Mouse (Mus musculus): ENCODE results near the gene Lpp. TPM values are rescaled to one million over a fixed set of nuclear protein-coding genes. Genes with fewer than 3 reads are reported as not detected.

Gene Lpp
- polyA plus RNA-seq, 1 experiment from 2014 or later, result 51.0 TPM

DNA sequence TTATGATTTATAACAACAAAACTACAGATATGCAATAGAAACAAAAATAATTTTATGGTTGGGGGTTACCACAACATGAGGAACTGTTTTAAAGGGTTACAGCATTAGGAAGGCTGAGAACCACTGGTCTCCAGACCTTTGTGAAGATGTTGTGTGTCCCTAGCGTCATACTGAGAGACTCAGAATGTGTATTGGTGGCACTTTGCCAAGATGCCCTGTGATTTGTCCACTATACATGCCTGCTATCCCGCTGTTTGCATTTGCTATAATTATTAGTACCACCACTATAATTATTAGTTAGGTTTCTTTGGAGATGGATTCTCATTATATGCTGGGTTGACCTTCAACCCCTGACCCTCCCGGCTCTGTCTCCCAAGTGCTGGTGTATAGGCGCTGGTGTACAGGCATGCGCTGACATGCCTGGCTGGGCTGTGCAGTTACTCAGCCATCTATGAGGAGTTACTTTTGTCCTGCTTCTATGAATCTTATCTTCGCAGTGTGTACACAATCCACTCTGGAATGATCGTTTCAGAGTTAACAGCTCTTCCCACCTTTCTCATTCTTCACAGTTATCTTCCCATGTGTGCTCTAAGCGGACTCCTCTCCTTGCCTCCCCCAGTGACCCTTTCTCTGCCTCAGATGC lies 82.1 kb downstream of the Lpp start:
- WGBS, result 54% methylated on average over 8 of the region's 8 CpGs
- H3K9me3 ChIP-seq, result 0 out of 2 replicates have a peak, but pooled peaks cover 3% of the 10 kb centered on the region
- no peak overlapping the region for H3K9ac ChIP-seq
- peaks cover 16% of the 10 kb centered on the region for H3K4me1 ChIP-seq
- no peaks in the 10 kb centered on the region for H3K27me3 ChIP-seq
- no peak overlapping the region for H3K4me3 ChIP-seq
- ATAC-seq (ENCODE audit: insufficient number of reproducible peaks, low FRiP score, low TSS enrichment, low read depth), result no peak
- no peaks in the 10 kb centered on the region for H3K36me3 ChIP-seq
- no peak overlapping the region for H3K4me2 ChIP-seq
- H3K27ac ChIP-seq, result no peak overlapping the region

DNA sequence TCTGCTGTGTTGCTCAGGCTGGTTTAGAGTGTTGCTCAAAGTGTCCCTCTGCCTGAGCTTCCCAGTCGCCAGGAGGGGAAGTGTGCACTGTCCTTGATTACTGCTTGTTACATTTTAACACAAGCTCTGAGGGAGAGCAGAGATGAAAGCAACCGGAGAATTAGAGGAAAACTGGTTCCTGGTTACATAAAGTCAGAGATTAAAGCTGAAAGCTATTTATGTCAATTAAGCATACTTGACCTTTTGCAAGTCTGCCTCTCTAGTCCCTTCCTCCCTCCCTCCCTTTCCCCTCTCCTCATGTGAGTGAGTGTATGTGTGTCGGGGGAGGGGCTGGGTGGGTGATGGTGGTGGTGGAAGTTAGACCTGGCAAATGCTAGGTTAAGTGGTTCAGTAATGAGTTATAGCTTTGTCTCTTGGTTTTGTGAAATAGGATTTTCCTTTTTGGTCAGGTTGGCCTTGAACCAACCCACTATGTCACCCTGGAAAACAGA lies 83.6 kb downstream of the Lpp start:
- 26% methylated on average over 3 of the region's 3 CpGs for WGBS

DNA sequence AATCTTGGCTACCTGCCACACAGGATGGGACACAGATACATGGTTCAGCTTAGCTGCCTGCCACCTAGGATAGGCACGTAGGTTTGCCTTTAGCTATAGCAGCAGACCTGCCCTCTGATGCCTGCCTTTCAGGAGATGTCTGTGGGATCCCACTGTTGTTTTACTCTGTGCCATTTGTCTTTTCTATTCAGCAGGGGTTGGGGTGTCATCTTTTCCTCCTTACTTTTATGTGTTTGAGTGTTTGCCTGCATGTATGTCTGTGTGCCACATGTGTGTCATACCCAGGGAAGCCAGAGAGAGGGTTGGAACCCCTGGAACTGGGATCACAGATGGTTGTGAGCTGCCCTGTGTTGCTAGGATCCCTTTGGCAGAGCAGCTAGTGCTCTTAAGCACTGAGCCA lies 84.7 kb downstream of the Lpp start:
- no peak overlapping the region for H3K4me3 ChIP-seq
- peaks cover 16% of the 10 kb centered on the region for H3K4me1 ChIP-seq
- H3K36me3 ChIP-seq, result no peaks in the 10 kb centered on the region
- 0 out of 2 replicates have a peak, but pooled peaks cover 3% of the 10 kb centered on the region for H3K9me3 ChIP-seq
- H3K27ac ChIP-seq, result no peak overlapping the region
- H3K4me2 ChIP-seq, result no peak overlapping the region
- no peak overlapping the region for H3K9ac ChIP-seq
- 81% methylated on average over 1 of the region's 1 CpGs for WGBS
- ATAC-seq (ENCODE audit: insufficient number of reproducible peaks, low FRiP score, low TSS enrichment, low read depth), result no peak
- no peaks in the 10 kb centered on the region for H3K27me3 ChIP-seq

More for the DNA sequence above, 83.6 kb downstream of the Lpp start:
- 0 out of 2 replicates have a peak, but pooled peaks cover 3% of the 10 kb centered on the region for H3K9me3 ChIP-seq
- H3K27ac ChIP-seq, result no peak overlapping the region
- H3K4me2 ChIP-seq, result no peak overlapping the region
- no peak overlapping the region for H3K4me3 ChIP-seq
- H3K4me1 ChIP-seq, result peaks cover 16% of the 10 kb centered on the region
- no peaks in the 10 kb centered on the region for H3K27me3 ChIP-seq
- no peak for ATAC-seq (ENCODE audit: insufficient number of reproducible peaks, low FRiP score, low TSS enrichment, low read depth)
- H3K9ac ChIP-seq, result no peak overlapping the region
- no peaks in the 10 kb centered on the region for H3K36me3 ChIP-seq

DNA sequence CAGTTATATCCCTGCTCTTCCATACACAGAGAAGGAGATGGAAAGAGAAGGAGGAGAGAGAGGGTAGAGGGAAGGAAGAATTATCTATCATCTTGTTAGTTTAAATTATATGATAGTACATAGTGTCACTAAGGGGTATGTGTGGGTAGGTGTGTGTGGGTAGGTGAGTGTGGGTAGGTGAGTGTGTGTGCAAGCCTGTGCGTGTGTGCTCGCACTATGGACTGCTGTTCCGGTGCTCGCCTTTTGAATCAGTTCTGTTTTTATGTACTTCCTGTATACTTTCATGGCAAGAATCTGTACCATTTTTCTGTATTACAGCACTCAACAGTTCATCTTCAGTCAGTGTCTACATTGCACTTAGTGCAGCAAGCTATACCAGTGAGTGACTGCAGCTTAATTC lies 85.5 kb downstream of the Lpp start:
- WGBS, result 87% methylated on average over 4 of the region's 4 CpGs
- no peak overlapping the region for H3K4me3 ChIP-seq
- no peaks in the 10 kb centered on the region for H3K27me3 ChIP-seq
- H3K4me2 ChIP-seq, result no peak overlapping the region
- no peak overlapping the region for H3K27ac ChIP-seq
- ATAC-seq (ENCODE audit: insufficient number of reproducible peaks, low FRiP score, low TSS enrichment, low read depth), result no peak
- H3K9me3 ChIP-seq, result 0 out of 2 replicates have a peak, but pooled peaks cover 3% of the 10 kb centered on the region
- H3K4me1 ChIP-seq, result peaks cover 16% of the 10 kb centered on the region
- H3K36me3 ChIP-seq, result no peaks in the 10 kb centered on the region
- no peak overlapping the region for H3K9ac ChIP-seq

DNA sequence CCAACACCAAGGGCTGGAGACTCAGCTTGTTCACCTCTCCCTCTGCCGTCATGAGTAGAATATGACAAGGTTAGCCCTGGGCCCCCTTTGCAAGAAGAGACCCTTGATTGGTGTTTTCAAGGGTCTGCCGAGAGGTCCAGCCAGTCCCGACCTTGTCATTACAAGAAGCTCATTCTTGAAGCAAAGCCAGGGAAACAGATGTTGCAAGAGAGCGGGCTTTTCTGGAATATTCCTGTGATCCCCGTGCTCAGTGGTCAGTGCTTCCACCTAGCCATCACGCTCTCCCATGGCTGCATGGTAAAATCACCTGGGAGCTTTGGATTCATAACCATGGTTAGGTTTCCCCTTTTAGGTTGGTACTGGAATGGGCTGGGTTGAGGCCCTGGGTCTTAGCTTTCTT lies 89.3 kb downstream of the Lpp start:
- H3K4me3 ChIP-seq, result no peak overlapping the region
- no peak for ATAC-seq (ENCODE audit: insufficient number of reproducible peaks, low FRiP score, low TSS enrichment, low read depth)
- no peaks in the 10 kb centered on the region for H3K27me3 ChIP-seq
- no peak overlapping the region for H3K27ac ChIP-seq
- WGBS, result 81% methylated on average over 6 of the region's 6 CpGs
- no peak overlapping the region for H3K9ac ChIP-seq
- H3K4me1 ChIP-seq, result peaks cover 4% of the 10 kb centered on the region
- 0 out of 2 replicates have a peak, but pooled peaks cover 3% of the 10 kb centered on the region for H3K9me3 ChIP-seq
- H3K36me3 ChIP-seq, result no peaks in the 10 kb centered on the region
- no peak overlapping the region for H3K4me2 ChIP-seq

DNA sequence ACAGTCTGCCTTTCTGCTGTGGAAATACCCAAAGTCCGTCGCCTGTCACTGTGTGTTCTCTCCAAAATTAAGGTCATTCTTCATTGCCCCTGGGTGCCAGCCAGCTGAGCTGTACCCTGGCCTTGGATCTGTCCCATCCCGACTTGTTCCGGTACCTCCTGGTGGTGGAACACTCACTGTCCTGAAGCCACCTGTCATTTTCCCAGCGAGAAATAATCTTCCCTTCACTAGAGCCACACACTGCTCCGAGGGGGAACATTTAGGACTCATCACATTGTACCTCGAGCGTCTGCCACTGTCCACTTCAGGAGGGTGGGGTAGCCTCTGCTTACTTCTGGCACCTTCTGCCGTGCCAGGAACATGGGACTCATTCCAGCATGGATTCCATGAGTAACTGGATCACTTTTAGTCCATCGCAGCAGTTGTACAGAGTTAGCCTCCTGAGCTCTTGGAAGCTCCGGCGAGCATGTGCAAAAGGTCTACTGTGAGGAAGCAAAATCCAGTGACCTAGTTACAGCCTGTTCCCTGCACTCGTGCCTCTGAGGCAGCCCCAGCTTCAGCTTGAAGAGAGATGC lies 90.3 kb downstream of the Lpp start:
- Histone ChIP-seq H3K27ac (no peak overlapping the region), H3K9ac (no peak overlapping the region), H3K4me2 (no peak overlapping the region), H3K4me1 (peaks cover 10% of the 10 kb centered on the region), H3K27me3 (no peaks in the 10 kb centered on the region), H3K4me3 (no peak overlapping the region), H3K36me3 (no peaks in the 10 kb centered on the region), H3K9me3 (0 out of 2 replicates have a peak, but pooled peaks cover 3% of the 10 kb centered on the region)
- 88% methylated on average over 13 of the region's 13 CpGs for WGBS
- ATAC-seq (ENCODE audit: insufficient number of reproducible peaks, low FRiP score, low TSS enrichment, low read depth), result no peak

DNA sequence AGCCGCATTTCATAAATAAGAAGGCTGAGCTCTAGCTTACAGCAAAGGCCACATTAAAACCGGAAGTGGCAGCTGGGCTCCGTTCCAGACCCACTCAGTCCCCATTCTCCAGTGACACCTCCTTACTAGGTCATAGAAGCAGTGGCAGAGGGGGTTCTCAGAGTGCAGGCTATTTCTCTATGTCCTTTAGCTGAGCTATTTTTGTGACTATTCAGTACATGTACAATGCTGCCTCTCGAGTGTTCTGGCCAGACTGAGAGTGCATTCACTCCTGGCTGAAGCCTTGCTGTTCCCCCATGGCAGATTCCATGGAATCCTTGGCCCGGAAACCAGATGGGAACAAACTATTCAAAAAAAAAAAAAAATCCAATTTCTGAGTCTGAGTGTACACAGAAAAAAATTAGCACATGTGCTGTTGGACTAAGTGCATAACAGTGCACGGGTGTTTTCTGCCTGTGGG lies 94.5 kb downstream of the Lpp start:
- H3K4me1 ChIP-seq, result peaks cover 42% of the 10 kb centered on the region
- H3K9ac ChIP-seq, result no peak overlapping the region
- H3K4me2 ChIP-seq, result no peak overlapping the region
- H3K27ac ChIP-seq, result peak overlapping the region; percentile 35
- no peaks in the 10 kb centered on the region for H3K27me3 ChIP-seq
- WGBS, result 35% methylated on average over 6 of the region's 6 CpGs
- ATAC-seq (ENCODE audit: insufficient number of reproducible peaks, low FRiP score, low TSS enrichment, low read depth), result no peak
- H3K9me3 ChIP-seq, result no peaks in the 10 kb centered on the region
- no peak overlapping the region for H3K4me3 ChIP-seq
- no peaks in the 10 kb centered on the region for H3K36me3 ChIP-seq

DNA sequence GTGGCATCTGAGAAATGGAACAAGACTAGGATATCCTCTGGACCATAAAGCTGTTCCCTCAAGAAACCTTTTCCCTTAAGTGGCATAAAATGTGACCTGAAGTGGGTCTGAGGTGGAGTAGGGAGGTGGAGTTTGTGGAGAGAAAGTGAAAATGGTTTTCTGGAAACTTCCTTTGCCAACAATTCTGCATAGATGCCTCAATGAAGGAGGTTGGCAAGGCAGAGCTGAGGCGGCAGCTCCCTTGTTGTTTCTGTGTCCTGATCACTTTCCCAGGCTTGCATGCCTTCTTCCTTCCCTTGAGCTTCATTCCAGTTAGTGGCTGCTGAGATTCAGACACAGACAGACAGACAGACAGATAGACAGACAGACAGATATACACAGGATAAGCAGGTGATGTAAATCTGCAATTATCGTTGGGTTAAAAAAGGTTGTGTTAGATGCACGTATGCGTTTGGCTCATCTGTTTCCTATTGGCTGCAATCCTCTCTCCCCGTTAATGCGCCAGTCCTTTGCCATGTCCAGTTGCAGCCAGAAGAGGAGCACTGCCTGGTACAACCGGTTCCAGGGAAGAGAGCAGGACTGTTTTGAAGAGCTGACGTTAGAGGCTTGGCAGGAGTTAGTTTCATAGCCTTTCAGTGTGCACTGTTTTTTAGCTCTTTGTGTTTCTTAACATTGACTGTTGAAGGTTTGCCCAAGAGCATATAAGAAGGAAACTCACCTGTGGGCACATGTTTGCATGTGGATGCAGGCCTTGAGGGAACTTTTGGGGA lies 96.4 kb downstream of the Lpp start:
- Histone ChIP-seq H3K27me3 (no peaks in the 10 kb centered on the region), H3K4me1 (peaks cover 55% of the 10 kb centered on the region), H3K36me3 (no peaks in the 10 kb centered on the region), H3K9ac (no peak overlapping the region), H3K27ac (peak overlapping the region; percentile 85), H3K9me3 (no peaks in the 10 kb centered on the region), H3K4me2 (no peak overlapping the region), H3K4me3 (no peak overlapping the region)
- 72% methylated on average over 8 of the region's 8 CpGs for WGBS
- ATAC-seq (ENCODE audit: insufficient number of reproducible peaks, low FRiP score, low TSS enrichment, low read depth), result no peak

DNA sequence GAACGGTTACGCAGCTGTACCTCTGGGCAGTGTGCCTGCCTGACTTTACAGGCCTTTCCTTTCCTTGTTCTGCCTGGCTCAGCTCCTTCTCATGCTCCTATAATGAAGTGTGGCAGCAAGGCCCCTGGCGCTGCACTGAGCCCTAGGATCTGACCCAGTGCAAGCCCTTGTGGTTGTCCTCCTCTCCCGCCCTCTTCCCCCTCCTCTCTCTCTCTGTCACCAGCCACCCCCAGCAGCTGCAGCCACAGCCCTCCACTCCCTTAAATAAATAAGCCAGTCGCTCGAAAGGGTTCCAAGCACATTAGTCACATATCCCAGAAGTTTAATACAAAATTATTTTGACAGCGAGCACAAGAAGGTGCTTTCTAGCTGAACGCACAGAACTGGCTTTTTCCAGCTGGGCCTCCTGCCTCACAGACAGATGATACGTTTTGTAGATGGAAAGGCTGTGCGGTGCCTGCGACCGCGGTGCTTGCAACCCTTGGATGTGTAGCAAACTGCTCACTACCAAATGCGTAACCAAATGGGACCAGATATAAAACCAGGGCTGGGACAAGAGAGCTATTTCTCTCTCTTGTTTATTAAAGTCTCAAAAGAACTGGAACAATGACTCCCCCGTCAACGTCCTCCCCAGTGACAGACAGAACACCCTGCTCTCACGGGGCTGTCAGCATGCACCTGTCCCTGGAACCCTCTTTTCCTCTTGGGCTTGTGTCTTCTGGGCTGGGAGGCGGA lies 97.6 kb downstream of the Lpp start:
- peaks cover 64% of the 10 kb centered on the region for H3K4me1 ChIP-seq
- 36% methylated on average over 18 of the region's 18 CpGs for WGBS

DNA sequence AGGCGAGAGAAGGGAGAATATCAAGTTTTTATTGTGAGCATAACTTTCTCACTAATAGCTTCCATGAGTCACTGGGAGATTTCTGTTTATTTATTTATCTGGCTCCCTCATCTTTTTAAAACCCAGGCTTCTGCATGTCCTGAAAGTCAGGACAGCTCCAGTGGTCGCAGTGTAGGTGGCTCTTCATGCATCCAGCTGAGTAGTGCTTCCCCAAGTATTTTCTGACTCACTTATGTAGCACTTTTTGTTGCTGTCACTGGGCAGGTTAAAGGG lies 98.1 kb downstream of the Lpp start:
- Histone ChIP-seq H3K4me3 (no peak overlapping the region), H3K4me1 (peaks cover 64% of the 10 kb centered on the region), H3K36me3 (no peaks in the 10 kb centered on the region), H3K9ac (no peak overlapping the region), H3K9me3 (no peaks in the 10 kb centered on the region), H3K27me3 (no peaks in the 10 kb centered on the region), H3K4me2 (peak overlapping the region; percentile 5; the same call in 1 of the 2 replicates), H3K27ac (peak overlapping the region; percentile 85)
- WGBS, result 37% methylated on average over 2 of the region's 2 CpGs
- no peak for ATAC-seq (ENCODE audit: insufficient number of reproducible peaks, low FRiP score, low TSS enrichment, low read depth)

More for the DNA sequence above, 97.6 kb downstream of the Lpp start:
- peak overlapping the region; percentile 85 for H3K27ac ChIP-seq
- no peaks in the 10 kb centered on the region for H3K27me3 ChIP-seq
- H3K4me2 ChIP-seq, result peak overlapping the region; percentile 5
- no peak overlapping the region for H3K9ac ChIP-seq
- peak; percentile 81 for ATAC-seq (ENCODE audit: insufficient number of reproducible peaks, low FRiP score, low TSS enrichment, low read depth)
- no peak overlapping the region for H3K4me3 ChIP-seq
- H3K36me3 ChIP-seq, result no peaks in the 10 kb centered on the region
- H3K9me3 ChIP-seq, result no peaks in the 10 kb centered on the region

DNA sequence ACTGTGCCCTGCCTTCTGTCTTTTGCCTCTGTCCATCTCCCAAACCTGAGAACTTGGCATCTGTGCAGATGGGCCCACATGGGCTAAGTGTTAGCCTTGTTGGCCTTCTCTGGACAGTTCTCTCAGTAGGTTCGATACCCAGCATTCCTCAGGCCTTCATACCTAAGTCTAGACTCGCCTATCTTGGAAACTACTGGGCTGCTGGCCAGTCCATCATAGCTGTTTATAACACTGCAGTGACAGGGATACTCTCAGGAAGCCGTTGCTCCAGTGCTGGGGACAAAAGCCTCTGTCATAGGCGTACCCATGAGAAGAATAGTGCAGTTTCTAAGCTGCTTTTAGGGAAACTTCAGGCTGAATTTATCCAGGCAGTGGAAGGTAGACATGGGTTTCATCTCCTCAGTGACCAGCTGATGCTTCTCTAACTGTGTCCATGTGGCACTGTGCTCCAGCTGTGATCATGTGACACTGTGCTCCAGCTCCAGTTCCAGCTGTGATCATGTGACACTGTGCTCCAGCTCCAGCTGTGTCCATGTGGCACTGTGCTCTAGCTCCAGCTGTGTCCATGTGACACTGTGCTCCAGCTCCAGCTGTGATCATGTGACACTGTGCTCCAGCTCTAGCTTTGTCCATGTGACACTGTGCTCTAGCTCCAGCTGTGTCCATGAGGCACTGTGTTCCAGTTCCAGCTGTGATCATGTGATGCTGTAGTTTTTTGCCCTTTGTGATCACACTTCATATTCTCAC lies 99.1 kb downstream of the Lpp start:
- H3K27me3 ChIP-seq, result no peaks in the 10 kb centered on the region
- 72% methylated on average over 4 of the region's 4 CpGs for WGBS
- H3K4me1 ChIP-seq, result peaks cover 63% of the 10 kb centered on the region
- no peak overlapping the region for H3K9ac ChIP-seq
- no peaks in the 10 kb centered on the region for H3K36me3 ChIP-seq
- peak overlapping the region; percentile 4; the same call in 1 of the 2 replicates for H3K27ac ChIP-seq
- ATAC-seq (ENCODE audit: insufficient number of reproducible peaks, low FRiP score, low TSS enrichment, low read depth), result no peak
- no peak overlapping the region for H3K4me3 ChIP-seq
- H3K4me2 ChIP-seq, result no peak overlapping the region
- no peaks in the 10 kb centered on the region for H3K9me3 ChIP-seq

Measured in limb, embryonic 15.5 days (tissue).